Mouse (Mus musculus) neural tube, embryonic 14.5 days (tissue): ENCODE data around the gene Xiap. TPM values are rescaled to one million over a fixed set of nuclear protein-coding genes. Genes with fewer than 3 reads are reported as not detected.
A peak's percentile ranks its signal among the peaks of the same experiment; 100 is the strongest.

Experiments
- ATAC-seq: fragments of 200-750 bp; cut with Nextera tagmentation; 2 replicates; pipeline ENCODE4 v1.8.0; 2017; ENCODE audit warnings: low read depth, mild to moderate bottlenecking, moderate TSS enrichment, moderate library complexity
- H3K27ac ChIP-seq: fragments of 300-500 bp; sonication (generic); 2 replicates; pipeline ENCODE4 v1.5.1; 2014; ENCODE audit warnings: low read depth, mild to moderate bottlenecking, control low read depth, low read length, moderate library complexity, mixed read lengths
- H3K27me3 ChIP-seq: fragments of 300-500 bp; sonication (generic); 2 replicates; pipeline ENCODE4 v1.6.1; 2014; ENCODE audit warnings: low read length; ENCODE audit not compliant: control insufficient read depth, insufficient read depth
- H3K36me3 ChIP-seq: fragments of 300-500 bp; sonication (generic); 2 replicates; pipeline ENCODE4 v1.6.1; 2014; ENCODE audit warnings: low read length, mixed read lengths; ENCODE audit not compliant: control insufficient read depth, insufficient read depth
- H3K4me1 ChIP-seq: fragments of 300-500 bp; sonication (generic); 2 replicates; pipeline ENCODE4 v1.6.1; 2014; ENCODE audit warnings: low read length; ENCODE audit not compliant: control insufficient read depth, insufficient read depth
- H3K4me2 ChIP-seq: fragments of 300-500 bp; sonication (generic); 2 replicates; pipeline ENCODE4 v1.6.1; 2014; ENCODE audit warnings: mild to moderate bottlenecking, low read depth, low read length, control low read depth
- H3K4me3 ChIP-seq: fragments of 300-500 bp; sonication (generic); 2 replicates; pipeline ENCODE4 v1.5.1; 2014; ENCODE audit warnings: low read depth, low read length, control low read depth, mixed read lengths
- H3K9ac ChIP-seq: fragments of 300-500 bp; sonication (generic); replicated peaks from 2 replicates; pipeline ENCODE4 v1.6.1; 2014; ENCODE audit warnings: low read depth, mild to moderate bottlenecking, control low read depth, low read length, mixed read lengths
- H3K9me3 ChIP-seq: fragments of 300-500 bp; sonication (generic); 2 replicates; pipeline ENCODE4 v1.6.1; 2016; ENCODE audit warnings: low read length; ENCODE audit not compliant: control insufficient read depth
- WGBS: fragments of 180-500 bp; shearing (Covaris S2); extraction: QIAGEN DNeasy Blood & Tissue Kit; methylation state at CpG from one replicate; pipeline ENCODE4 v1.1.7; 2014; 5-methylcytosine and 5-hydroxymethylcytosine counted together
- polyA plus RNA-seq: library from polyadenylated mRNA; unstranded; fragments of >200 nt; fragmentation: Nextera tagmentation; extraction: Ambion mirVana; gene quantifications from 2 replicates; pipeline ENCODE4 v1.2.1, GENCODE M21; 2014

Gene Xiap
- polyA plus RNA-seq, 1 experiment from 2014 or later = 18.7 TPM

DNA sequence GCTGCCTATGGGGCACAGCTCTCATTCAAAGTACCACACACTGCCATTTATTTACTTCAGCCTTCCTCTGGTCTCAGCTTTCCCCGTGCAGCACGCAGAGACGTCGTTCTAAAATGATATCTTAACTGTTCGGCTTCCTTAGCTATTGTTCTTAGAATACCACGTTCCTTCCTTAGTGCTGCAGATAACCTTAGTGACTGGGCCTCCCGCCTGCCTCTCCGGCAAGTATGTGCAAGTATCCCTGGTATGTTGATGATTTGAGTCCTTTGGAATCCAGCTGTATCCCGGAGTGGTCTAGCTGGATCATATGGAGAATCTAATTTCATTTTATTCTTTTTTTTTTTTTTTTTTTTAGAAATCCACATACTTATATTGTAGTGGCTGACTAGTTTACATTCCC lies 80.4 kb downstream of the Xiap start:
- 66% methylated on average over 9 of the region's 9 CpGs for WGBS
- ATAC-seq = no peak
- Histone ChIP-seq H3K4me3 (no peak overlapping the region), H3K9me3 (no peaks in the 10 kb centered on the region), H3K4me2 (no peak overlapping the region), H3K36me3 (no peaks in the 10 kb centered on the region), H3K9ac (no peak overlapping the region), H3K27me3 (no peaks in the 10 kb centered on the region), H3K27ac (no peak overlapping the region), H3K4me1 (no peaks in the 10 kb centered on the region)

- Histone ChIP-seq H3K27ac (no peak overlapping the region), H3K27me3 (no peaks in the 10 kb centered on the region), H3K4me2 (no peak overlapping the region), H3K4me3 (no peak overlapping the region), H3K9ac (no peak overlapping the region), H3K36me3 (no peaks in the 10 kb centered on the region), H3K9me3 (no peaks in the 10 kb centered on the region), H3K4me1 (no peaks in the 10 kb centered on the region)
- ATAC-seq = no peak
- WGBS = 77% methylated on average over 3 of the region's 3 CpGs
Observed at GRCm38 (mm10) chrX:42142620-42143019, 83.1 kb downstream of the Xiap start.

DNA sequence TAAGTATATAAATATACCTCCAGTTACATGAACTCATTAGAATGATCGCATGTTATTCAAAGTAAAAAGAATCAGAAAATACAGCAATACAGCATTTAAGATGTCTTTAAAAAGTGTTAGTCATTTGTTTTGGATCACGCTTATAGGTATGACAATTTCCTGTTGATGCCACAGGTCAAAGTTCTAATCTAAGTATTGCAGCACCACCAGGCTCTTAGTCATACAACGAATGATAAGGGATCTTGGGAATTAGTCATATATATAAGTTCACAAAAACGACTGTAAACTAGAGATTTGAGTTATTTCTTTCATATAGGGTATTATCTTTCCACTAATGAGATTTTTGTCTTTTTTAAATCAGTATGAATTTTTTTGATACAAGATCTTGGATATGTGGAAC lies 84.5 kb downstream of the Xiap start:
- Histone ChIP-seq H3K9me3 (no peaks in the 10 kb centered on the region), H3K4me3 (no peak overlapping the region), H3K4me1 (no peaks in the 10 kb centered on the region), H3K27ac (no peak overlapping the region), H3K9ac (no peak overlapping the region), H3K36me3 (no peaks in the 10 kb centered on the region), H3K27me3 (no peaks in the 10 kb centered on the region), H3K4me2 (no peak overlapping the region)
- WGBS = 86% methylated on average over 4 of the region's 4 CpGs
- ATAC-seq = no peak

- Histone ChIP-seq H3K36me3 (no peaks in the 10 kb centered on the region), H3K27ac (no peak overlapping the region), H3K4me3 (no peak overlapping the region), H3K9me3 (no peaks in the 10 kb centered on the region), H3K27me3 (no peaks in the 10 kb centered on the region), H3K4me1 (no peaks in the 10 kb centered on the region), H3K9ac (no peak overlapping the region), H3K4me2 (no peak overlapping the region; the same call in 1 of the 2 replicates)
- no peak for ATAC-seq
- WGBS = 55% methylated on average over 5 of the region's 5 CpGs
Observed at GRCm38 (mm10) chrX:42148016-42148451, 88.6 kb downstream of the Xiap start.

- 9% methylated on average over 46 of the region's 76 CpGs for WGBS
- H3K9ac ChIP-seq = peak within 1 kb of the TSS; percentile 91
- no peaks in the 10 kb centered on the region for H3K27me3 ChIP-seq
- H3K4me1 ChIP-seq = no peaks in the 10 kb centered on the region
- H3K4me2 ChIP-seq = peak within 1 kb of the TSS; percentile 44
- H3K4me3 ChIP-seq = peak within 1 kb of the TSS; percentile 55
- no peaks in the 10 kb centered on the region for H3K36me3 ChIP-seq
- peak within 1 kb of the TSS; percentile 99 for H3K27ac ChIP-seq
- peak; percentile 78 for ATAC-seq
- no peaks in the 10 kb centered on the region for H3K9me3 ChIP-seq
Observed at GRCm38 (mm10) chrX:42148788-42149556, 89.5 kb downstream of the Xiap start, which contains the start of gene Stag2. Gene Stag2 (plus strand): TSS chrX:42149317.

GRCm38 (mm10) chrX:42149557-42150345 lies 90.3 kb downstream of the Xiap start:
- H3K9ac ChIP-seq = peak overlapping the region; percentile 91
- H3K4me3 ChIP-seq = peak overlapping the region; percentile 55
- peak; percentile 67 for ATAC-seq
- H3K4me1 ChIP-seq = no peaks in the 10 kb centered on the region
- peak overlapping the region; percentile 44 for H3K4me2 ChIP-seq
- WGBS = 20% methylated on average over 25 of the region's 71 CpGs
- no peaks in the 10 kb centered on the region for H3K27me3 ChIP-seq
- no peaks in the 10 kb centered on the region for H3K9me3 ChIP-seq
- peak overlapping the region; percentile 99 for H3K27ac ChIP-seq
- no peaks in the 10 kb centered on the region for H3K36me3 ChIP-seq

DNA sequence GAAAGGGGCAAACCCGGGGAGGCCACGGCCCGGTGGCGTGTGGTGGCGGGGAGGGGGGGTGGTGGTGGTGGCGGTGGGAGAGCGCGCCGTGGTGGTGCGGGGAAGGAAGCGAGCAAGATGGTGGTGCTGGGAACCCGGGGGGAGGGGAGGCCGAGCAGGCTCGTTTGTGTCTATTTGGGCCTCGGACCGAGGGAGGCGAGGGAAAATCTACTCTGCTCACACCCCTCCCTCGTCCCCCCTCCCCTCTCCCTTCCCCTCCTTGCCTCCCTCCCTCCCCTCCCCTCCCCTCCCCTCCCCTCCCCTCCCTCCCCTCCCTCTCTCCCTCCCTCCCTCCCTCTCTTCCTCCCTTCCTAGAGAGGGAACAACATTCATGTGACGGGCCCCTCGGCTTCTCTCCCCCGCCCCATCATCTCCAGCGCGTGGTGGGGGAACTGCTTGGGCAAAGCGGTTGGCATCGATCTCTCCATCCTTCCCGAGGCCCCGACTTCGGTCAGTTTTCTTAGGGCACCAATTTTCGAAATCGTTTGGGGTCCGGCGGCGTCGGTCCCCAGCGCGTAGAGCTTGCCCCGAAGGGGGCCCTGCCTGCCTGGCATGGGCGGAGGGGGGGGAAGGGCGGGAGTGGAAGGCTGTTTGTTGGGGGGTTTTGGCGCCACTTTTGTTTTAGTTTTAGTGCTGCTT lies 91.0 kb downstream of the Xiap start:
- Histone ChIP-seq H3K36me3 (no peaks in the 10 kb centered on the region), H3K4me1 (no peaks in the 10 kb centered on the region), H3K9ac (peak overlapping the region; percentile 91), H3K27ac (peak overlapping the region; percentile 99), H3K27me3 (no peaks in the 10 kb centered on the region), H3K4me3 (peak overlapping the region; percentile 55), H3K4me2 (peak overlapping the region; percentile 56), H3K9me3 (no peaks in the 10 kb centered on the region)
- peak; percentile 86 for ATAC-seq
- 25% methylated on average over 23 of the region's 40 CpGs for WGBS

GRCm38 (mm10) chrX:42151024-42151754 lies 91.7 kb downstream of the Xiap start:
- no peaks in the 10 kb centered on the region for H3K36me3 ChIP-seq
- no peaks in the 10 kb centered on the region for H3K9me3 ChIP-seq
- H3K27me3 ChIP-seq = no peaks in the 10 kb centered on the region
- peak overlapping the region; percentile 78 for H3K27ac ChIP-seq
- peak overlapping the region; percentile 43 for H3K4me3 ChIP-seq
- H3K9ac ChIP-seq = peak overlapping the region; percentile 41
- peak overlapping the region; percentile 56 for H3K4me2 ChIP-seq
- WGBS = 18% methylated on average over 25 of the region's 25 CpGs
- no peaks in the 10 kb centered on the region for H3K4me1 ChIP-seq
- ATAC-seq = no peak
